Mouse (Mus musculus) forebrain, embryonic 12.5 days (tissue): ENCODE data around the gene Antxr2. TPM values are rescaled to one million over a fixed set of nuclear protein-coding genes. Genes with fewer than 3 reads are reported as not detected.

Experiments
- ATAC-seq: fragments of 200-750 bp; cut with Nextera tagmentation; 2 replicates; pipeline ENCODE4 v1.8.0; 2017; ENCODE audit warnings: moderate TSS enrichment; ENCODE audit not compliant: low FRiP score
- H3K27ac ChIP-seq: fragments of 300-500 bp; sonication (generic); 2 replicates; pipeline ENCODE4 v1.5.1; 2016; ENCODE audit warnings: mild to moderate bottlenecking
- H3K27me3 ChIP-seq: fragments of 300-500 bp; sonication (generic); 2 replicates; pipeline ENCODE4 v1.6.1; 2016; ENCODE audit warnings: mild to moderate bottlenecking
- H3K36me3 ChIP-seq: fragments of 300-500 bp; sonication (generic); replicated peaks from 2 replicates; pipeline ENCODE4 v1.6.1; 2016; ENCODE audit warnings: mild to moderate bottlenecking
- H3K4me1 ChIP-seq: fragments of 300-500 bp; sonication (generic); 2 replicates; pipeline ENCODE4 v1.6.1; 2016
- H3K4me2 ChIP-seq: fragments of 300-500 bp; sonication (generic); 2 replicates; pipeline ENCODE4 v1.6.1; 2016; ENCODE audit warnings: mild to moderate bottlenecking, moderate library complexity
- H3K4me3 ChIP-seq: fragments of 300-500 bp; sonication (generic); replicated peaks from 2 replicates; pipeline ENCODE4 v1.5.1; 2016; ENCODE audit warnings: mild to moderate bottlenecking
- H3K9ac ChIP-seq: fragments of 300-500 bp; sonication (generic); 2 replicates; pipeline ENCODE4 v1.6.1; 2016; ENCODE audit warnings: mild to moderate bottlenecking
- H3K9me3 ChIP-seq: fragments of 300-500 bp; sonication (generic); 2 replicates; pipeline ENCODE4 v1.6.1; 2016
- WGBS: fragments of 180-500 bp; shearing (Covaris S2); methylation state at CpG from one replicate; pipeline ENCODE4 v1.1.7; 2016; 5-methylcytosine and 5-hydroxymethylcytosine counted together
- polyA plus RNA-seq: library from polyadenylated mRNA; unstranded; fragments of >200 nt; fragmentation: Nextera tagmentation; extraction: Ambion mirVana; gene quantifications from 2 replicates; pipeline ENCODE4 v1.2.1, GENCODE M21; 2016

Gene Antxr2
- polyA plus RNA-seq, 1 experiment from 2014 or later = 9.5 TPM

DNA sequence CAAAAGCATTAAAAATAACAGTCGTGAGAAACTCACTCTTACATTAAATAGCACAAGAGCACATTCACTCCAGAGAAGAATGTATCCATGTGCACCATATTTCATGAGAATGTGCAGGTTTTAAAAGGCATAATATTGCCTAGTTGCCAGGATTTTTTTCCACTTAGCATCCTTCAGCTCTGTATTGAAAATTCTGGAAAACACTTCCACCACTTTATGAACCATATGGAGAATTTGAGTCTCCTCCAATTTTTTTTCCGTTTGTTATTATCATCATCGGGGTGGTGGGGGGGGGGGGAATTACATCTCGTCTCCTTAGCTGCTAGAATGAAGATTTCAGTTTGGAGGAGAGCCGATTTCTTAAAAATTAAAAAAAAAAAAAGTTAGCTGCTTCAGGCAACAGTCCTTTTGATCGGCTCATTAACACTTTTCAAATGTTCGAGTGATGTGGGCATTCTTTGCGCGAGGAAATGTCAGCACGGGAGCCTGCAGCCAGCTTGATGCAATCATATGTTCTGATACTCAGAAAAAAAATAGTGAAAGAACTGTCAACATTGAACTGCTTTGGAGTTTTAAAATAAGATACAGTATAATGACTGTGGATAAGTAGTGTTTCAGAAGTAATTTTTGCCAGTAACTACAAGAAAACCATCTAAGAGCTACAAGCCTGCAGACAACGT is 77.5 kb downstream of the Antxr2 start:
- H3K4me1 ChIP-seq = no peaks in the 10 kb centered on the region
- no peak overlapping the region for H3K9ac ChIP-seq
- H3K9me3 ChIP-seq = no peaks in the 10 kb centered on the region
- H3K4me3 ChIP-seq = no peak overlapping the region
- H3K27me3 ChIP-seq = no peaks in the 10 kb centered on the region
- H3K36me3 ChIP-seq = no peaks in the 10 kb centered on the region
- H3K4me2 ChIP-seq = no peak overlapping the region
- ATAC-seq = no peak
- H3K27ac ChIP-seq = no peak overlapping the region
- 77% methylated on average over 11 of the region's 11 CpGs for WGBS

DNA sequence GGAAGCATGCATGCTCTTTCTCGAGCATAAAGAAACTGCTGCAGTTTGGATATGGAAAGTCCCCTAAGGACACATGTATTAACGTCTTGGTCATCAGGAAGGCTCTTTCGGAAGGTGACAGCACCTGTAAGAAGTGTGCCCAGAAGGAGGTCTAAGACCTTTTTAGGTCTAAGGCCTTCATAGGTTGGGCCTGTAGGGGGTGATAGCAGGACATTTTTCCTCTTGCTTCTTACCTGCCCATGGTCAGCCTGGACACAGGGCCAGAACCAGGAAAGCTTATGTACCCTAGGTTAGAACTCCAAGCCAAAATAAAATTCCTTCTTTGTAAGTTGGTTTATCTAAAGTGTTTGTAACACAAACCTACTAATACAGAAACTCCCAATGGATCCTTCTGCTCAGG is 83.6 kb downstream of the Antxr2 start:
- no peak for ATAC-seq
- no peaks in the 10 kb centered on the region for H3K4me1 ChIP-seq
- no peak overlapping the region for H3K27ac ChIP-seq
- no peaks in the 10 kb centered on the region for H3K36me3 ChIP-seq
- H3K9ac ChIP-seq = no peak overlapping the region
- H3K9me3 ChIP-seq = no peaks in the 10 kb centered on the region
- no peak overlapping the region for H3K4me3 ChIP-seq
- H3K4me2 ChIP-seq = no peak overlapping the region
- WGBS = 87% methylated on average over 3 of the region's 3 CpGs
- no peaks in the 10 kb centered on the region for H3K27me3 ChIP-seq

DNA sequence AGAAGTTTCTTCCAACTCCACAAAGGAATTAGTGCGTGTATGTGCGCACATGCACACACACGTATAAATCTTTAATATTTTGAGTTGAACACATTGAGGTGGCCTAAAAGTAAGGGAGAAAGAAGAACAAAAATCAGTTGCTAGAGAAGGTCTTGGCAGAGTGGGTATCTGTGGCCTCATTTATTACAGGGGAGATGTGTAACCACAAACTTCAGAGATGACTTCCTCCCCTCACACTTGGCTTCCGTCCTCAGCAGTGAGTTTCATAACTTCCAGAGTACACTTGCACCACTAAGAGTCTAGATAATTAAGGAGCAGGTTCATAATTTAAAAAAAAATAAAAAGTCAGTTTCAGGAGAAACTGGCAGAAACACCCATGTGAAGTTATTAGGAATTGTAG is 84.6 kb downstream of the Antxr2 start:
- WGBS = 95% methylated on average over 4 of the region's 4 CpGs
- ATAC-seq = no peak
- Histone ChIP-seq H3K27ac (no peak overlapping the region), H3K4me1 (no peaks in the 10 kb centered on the region), H3K27me3 (no peaks in the 10 kb centered on the region), H3K36me3 (no peaks in the 10 kb centered on the region), H3K9ac (no peak overlapping the region), H3K9me3 (no peaks in the 10 kb centered on the region), H3K4me3 (no peak overlapping the region), H3K4me2 (no peak overlapping the region)

DNA sequence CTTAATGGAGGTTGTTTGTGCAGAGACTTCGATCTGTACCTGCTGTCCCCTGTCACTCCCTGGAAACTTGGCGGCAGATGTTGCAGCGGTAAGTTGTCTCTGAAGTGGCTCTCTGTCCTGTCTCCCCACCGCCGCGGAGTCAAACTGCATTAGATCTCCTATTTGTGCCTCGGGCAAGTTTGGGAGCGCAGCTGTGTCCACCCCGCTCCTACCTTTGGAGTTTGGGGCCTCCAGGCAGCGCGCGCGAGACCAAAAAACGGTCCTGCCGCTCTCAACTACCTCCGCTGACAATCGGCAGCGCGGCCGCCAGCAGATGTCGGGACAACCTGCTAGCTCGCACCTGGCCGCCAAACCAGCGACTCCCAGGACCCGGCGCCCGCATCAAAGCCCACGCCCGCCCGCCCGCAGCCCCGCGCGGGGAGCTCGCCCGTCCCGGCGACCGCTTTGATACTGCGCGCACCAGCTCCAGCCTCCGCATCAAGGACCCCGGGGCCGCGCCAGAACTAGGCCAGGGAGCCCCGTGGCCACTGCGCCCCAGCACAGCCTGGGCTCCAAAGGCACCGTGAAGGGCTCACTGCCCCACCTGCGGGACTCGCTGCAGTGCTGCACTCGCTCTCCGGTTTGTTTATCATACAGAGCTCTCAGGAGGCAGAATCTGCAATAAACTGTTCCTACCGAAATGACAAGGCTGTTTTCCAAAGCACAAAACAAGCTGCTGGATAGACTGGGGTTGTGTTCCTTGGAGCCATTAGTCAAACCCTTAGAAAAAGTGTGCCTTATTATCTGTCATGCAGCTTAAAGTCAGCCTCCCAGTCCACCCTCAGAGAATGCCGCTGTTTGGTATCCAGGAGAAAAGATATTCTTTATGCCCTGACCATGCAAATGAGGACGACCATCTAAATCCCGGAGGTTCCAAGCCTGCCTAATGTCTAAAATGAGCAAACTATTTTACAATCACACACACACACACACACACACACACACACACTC is 95.4 kb downstream of the Antxr2 start:
- peak overlapping the region; percentile 55 for H3K4me3 ChIP-seq
- H3K9ac ChIP-seq = peak overlapping the region; percentile 63
- no peak overlapping the region for H3K27ac ChIP-seq
- peak overlapping the region; percentile 94 for H3K4me2 ChIP-seq
- 3% methylated on average over 53 of the region's 56 CpGs for WGBS
- peak; percentile 85 for ATAC-seq
- H3K27me3 ChIP-seq = peaks cover 16% of the 10 kb centered on the region; the same call in 1 of the 2 replicates
- H3K36me3 ChIP-seq = no peaks in the 10 kb centered on the region
- no peaks in the 10 kb centered on the region for H3K9me3 ChIP-seq
- H3K4me1 ChIP-seq = peaks cover 15% of the 10 kb centered on the region

DNA sequence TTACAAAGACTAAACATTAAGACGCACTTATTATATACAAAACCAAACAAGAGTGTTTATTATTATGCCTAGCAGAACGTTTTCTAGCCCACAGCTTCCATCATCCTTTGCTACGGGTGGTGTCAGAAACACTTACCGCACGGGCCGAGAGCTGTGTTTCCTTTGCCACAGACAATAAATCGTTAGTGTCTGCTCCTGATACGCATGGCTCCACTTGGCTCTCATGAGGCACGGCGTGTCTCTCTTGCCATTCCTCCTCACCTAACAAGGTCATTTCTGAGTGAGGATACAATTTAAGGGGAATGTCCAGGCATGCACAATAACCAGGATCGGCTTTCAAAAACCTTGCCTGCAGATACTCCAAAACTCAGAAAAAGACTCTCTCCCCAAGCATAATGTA is 113.2 kb downstream of the Antxr2 start:
- no peak overlapping the region for H3K4me2 ChIP-seq
- no peak overlapping the region for H3K4me3 ChIP-seq
- 69% methylated on average over 11 of the region's 11 CpGs for WGBS
- H3K4me1 ChIP-seq = no peaks in the 10 kb centered on the region; the same call in 1 of the 2 replicates
- H3K27me3 ChIP-seq = no peaks in the 10 kb centered on the region
- H3K36me3 ChIP-seq = no peaks in the 10 kb centered on the region
- no peak overlapping the region for H3K9ac ChIP-seq
- no peak for ATAC-seq
- H3K9me3 ChIP-seq = no peaks in the 10 kb centered on the region
- no peak overlapping the region for H3K27ac ChIP-seq

DNA sequence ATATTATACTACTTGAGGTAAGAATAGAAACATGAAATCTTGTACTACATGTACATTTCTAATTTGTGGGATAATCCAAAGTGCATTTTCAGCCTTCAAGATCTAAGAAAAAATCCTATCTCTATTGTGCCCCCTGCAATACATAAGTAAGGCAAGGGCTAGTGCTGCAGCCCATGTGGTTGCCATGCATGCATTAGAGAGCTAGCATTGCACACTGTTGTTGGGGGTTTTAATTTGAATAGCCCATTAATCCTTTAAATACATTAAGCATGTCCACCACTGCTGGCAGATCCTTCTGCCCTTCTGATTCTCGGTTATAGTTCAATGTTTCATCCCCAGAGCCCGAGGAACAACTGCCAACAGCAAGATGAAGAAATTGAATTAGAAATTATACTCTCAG is 116.0 kb downstream of the Antxr2 start:
- H3K4me3 ChIP-seq = no peak overlapping the region
- H3K9ac ChIP-seq = no peak overlapping the region
- no peaks in the 10 kb centered on the region; the same call in 1 of the 2 replicates for H3K4me1 ChIP-seq
- H3K36me3 ChIP-seq = no peaks in the 10 kb centered on the region
- 77% methylated on average over 2 of the region's 2 CpGs for WGBS
- no peak overlapping the region for H3K27ac ChIP-seq
- no peaks in the 10 kb centered on the region for H3K9me3 ChIP-seq
- no peak overlapping the region for H3K4me2 ChIP-seq
- no peaks in the 10 kb centered on the region for H3K27me3 ChIP-seq
- no peak for ATAC-seq

DNA sequence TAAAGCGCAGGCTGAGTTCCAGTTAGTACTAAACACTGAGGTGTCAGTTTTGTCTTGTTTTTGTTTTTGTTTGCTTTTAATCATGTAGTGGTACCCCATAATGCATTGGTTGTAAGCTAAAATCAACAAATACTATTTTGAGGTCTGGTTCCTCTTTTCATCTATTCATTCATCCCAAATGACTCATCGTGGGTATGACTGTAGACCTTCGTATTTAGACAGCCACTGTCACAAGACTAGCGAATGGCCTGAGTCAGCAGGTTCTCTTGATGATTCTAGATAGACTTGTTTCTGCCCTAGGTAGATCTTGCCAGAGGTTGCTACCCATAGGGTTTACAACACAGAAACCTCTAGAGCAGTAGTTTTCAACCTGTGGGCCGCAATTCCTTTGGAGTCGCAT is 116.9 kb downstream of the Antxr2 start:
- WGBS = 93% methylated on average over 6 of the region's 6 CpGs
- Histone ChIP-seq H3K9ac (no peak overlapping the region), H3K9me3 (no peaks in the 10 kb centered on the region), H3K27ac (no peak overlapping the region), H3K4me3 (no peak overlapping the region), H3K4me1 (no peaks in the 10 kb centered on the region; the same call in 1 of the 2 replicates), H3K4me2 (no peak overlapping the region), H3K36me3 (no peaks in the 10 kb centered on the region), H3K27me3 (no peaks in the 10 kb centered on the region)
- ATAC-seq = no peak

DNA sequence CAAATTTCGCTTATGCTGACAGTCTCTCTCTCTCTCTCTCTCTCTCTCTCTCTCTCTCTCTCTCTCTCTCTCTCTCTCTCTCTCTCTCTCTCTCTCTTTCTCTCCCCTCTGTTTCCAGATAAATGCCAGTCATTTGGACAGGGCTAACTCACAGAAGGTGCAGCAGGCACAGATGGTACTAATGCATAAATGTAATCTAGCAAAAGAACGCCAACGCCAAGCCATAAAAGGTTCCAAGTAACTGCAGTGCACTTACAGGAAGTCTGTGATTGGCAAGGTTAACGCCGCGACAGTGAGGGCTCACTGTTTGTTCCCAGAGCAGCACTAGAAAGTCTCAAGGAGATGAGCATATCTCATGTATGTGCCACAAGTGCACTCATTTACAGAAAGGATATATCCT is 123.4 kb downstream of the Antxr2 start:
- H3K9me3 ChIP-seq = no peaks in the 10 kb centered on the region
- WGBS = 80% methylated on average over 6 of the region's 6 CpGs
- H3K27ac ChIP-seq = no peak overlapping the region
- no peak overlapping the region for H3K4me3 ChIP-seq
- H3K27me3 ChIP-seq = no peaks in the 10 kb centered on the region
- no peak for ATAC-seq
- no peaks in the 10 kb centered on the region for H3K4me1 ChIP-seq
- H3K4me2 ChIP-seq = no peak overlapping the region
- no peaks in the 10 kb centered on the region for H3K36me3 ChIP-seq
- H3K9ac ChIP-seq = no peak overlapping the region

DNA sequence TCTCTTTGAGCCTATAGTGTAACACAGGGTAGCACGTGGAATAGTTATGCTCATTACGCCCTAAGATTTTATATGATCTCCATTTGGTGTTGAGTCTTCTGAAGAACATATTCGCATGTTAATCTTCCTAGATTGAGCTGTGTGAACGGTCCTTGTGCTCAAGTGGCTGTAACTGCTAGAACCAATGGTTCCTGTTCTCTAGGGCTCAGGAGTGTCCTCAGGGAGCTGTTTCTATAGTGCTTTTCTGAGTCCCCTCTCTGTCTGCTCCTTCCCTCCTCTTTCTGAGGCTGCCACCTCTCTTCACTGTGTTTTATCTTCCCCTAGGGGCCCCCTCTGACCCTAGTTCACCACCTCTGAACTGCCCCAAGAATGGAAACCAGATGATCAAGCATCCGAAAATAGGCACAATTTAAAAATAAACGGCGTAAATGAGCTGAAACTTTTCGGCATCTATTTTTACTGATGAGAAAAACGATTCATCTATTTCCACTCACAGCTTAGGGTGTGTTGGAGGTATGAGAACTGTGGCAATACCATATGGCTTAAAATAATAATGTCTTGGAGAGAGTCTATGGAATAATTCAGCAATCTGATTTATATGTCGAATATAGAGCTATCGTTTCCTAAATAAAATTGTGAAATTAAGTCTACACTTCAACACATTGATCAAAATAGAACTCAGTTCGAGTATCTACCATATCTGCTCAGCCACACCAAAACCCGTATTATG is 124.1 kb downstream of the Antxr2 start:
- Histone ChIP-seq H3K4me2 (no peak overlapping the region), H3K9me3 (no peaks in the 10 kb centered on the region), H3K36me3 (no peaks in the 10 kb centered on the region), H3K27me3 (no peaks in the 10 kb centered on the region), H3K27ac (no peak overlapping the region), H3K4me1 (no peaks in the 10 kb centered on the region), H3K9ac (no peak overlapping the region), H3K4me3 (no peak overlapping the region)
- ATAC-seq = no peak
- 83% methylated on average over 13 of the region's 13 CpGs for WGBS

DNA sequence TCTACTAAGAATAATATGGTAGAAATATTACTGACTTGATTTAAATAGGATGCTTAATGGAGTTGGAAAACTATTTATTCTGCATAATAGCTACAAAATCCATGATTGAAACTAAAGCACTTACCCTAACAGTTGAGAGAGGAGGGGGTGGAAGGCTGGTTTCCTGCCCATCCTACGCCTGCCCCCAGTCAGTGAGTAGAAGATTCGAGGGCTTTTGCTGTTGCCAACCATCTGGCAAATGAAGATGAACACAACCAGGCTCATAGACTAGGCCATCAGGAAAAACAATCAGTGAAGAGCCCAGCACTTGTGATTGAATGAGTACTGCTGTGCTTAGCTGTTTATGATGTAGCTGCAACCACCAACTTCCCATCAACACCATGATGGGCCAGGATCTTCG is 125.0 kb downstream of the Antxr2 start:
- H3K27ac ChIP-seq = no peak overlapping the region
- H3K9ac ChIP-seq = no peak overlapping the region
- WGBS = 88% methylated on average over 3 of the region's 3 CpGs
- H3K36me3 ChIP-seq = no peaks in the 10 kb centered on the region
- no peaks in the 10 kb centered on the region for H3K4me1 ChIP-seq
- no peak overlapping the region for H3K4me3 ChIP-seq
- no peaks in the 10 kb centered on the region for H3K27me3 ChIP-seq
- H3K9me3 ChIP-seq = no peaks in the 10 kb centered on the region
- H3K4me2 ChIP-seq = no peak overlapping the region
- ATAC-seq = no peak

DNA sequence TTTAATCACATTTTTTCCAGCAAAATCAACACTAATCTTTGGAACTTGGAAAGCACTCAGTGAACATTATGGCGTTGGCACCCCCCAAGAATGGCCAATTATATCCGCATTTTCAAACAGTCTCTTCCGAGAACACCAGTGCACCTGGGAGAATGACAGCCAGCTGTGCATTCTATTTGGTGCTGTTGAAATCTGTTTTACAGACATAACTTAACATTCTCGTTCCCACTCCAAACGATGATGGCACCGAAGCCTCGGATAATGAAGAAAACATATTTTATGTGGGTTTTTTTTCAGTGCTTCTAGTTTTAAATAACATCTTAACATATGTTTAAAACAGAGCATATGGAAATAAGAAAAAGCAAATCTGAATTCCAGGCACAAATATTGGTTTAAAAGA is 129.7 kb downstream of the Antxr2 start:
- no peaks in the 10 kb centered on the region for H3K9me3 ChIP-seq
- 82% methylated on average over 7 of the region's 7 CpGs for WGBS

DNA sequence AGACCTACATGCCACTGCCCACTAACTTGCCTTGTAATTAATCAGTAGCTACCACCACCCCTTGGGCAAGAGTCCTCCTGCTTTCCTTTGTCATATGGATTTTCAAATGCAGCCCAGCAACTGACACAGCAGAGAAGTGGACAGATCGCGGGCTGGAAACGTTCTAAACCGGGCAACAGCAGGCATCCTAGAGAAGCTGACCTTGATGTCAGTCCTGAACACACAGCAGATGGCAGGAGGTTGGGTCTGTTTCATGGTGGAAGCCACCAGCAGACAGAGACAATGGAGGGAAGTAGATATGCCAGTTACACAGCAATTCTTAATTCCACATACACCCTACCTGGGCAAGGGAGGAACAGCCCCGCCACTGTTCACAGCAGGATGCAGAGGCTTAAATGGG is 131.5 kb downstream of the Antxr2 start:
- H3K36me3 ChIP-seq = no peaks in the 10 kb centered on the region
- H3K4me1 ChIP-seq = no peaks in the 10 kb centered on the region
- H3K4me3 ChIP-seq = no peak overlapping the region
- H3K4me2 ChIP-seq = no peak overlapping the region
- H3K9me3 ChIP-seq = no peaks in the 10 kb centered on the region
- no peaks in the 10 kb centered on the region for H3K27me3 ChIP-seq
- no peak for ATAC-seq
- H3K27ac ChIP-seq = no peak overlapping the region
- 94% methylated on average over 5 of the region's 5 CpGs for WGBS
- H3K9ac ChIP-seq = no peak overlapping the region

More for the DNA sequence above, 129.7 kb downstream of the Antxr2 start:
- Histone ChIP-seq H3K27me3 (no peaks in the 10 kb centered on the region), H3K4me2 (no peak overlapping the region), H3K4me3 (no peak overlapping the region), H3K36me3 (no peaks in the 10 kb centered on the region), H3K4me1 (no peaks in the 10 kb centered on the region), H3K9ac (no peak overlapping the region), H3K27ac (no peak overlapping the region)
- ATAC-seq = no peak
